8 mouse cellular contexts compared by ENCODE assay signal in the genomic region with DNA sequence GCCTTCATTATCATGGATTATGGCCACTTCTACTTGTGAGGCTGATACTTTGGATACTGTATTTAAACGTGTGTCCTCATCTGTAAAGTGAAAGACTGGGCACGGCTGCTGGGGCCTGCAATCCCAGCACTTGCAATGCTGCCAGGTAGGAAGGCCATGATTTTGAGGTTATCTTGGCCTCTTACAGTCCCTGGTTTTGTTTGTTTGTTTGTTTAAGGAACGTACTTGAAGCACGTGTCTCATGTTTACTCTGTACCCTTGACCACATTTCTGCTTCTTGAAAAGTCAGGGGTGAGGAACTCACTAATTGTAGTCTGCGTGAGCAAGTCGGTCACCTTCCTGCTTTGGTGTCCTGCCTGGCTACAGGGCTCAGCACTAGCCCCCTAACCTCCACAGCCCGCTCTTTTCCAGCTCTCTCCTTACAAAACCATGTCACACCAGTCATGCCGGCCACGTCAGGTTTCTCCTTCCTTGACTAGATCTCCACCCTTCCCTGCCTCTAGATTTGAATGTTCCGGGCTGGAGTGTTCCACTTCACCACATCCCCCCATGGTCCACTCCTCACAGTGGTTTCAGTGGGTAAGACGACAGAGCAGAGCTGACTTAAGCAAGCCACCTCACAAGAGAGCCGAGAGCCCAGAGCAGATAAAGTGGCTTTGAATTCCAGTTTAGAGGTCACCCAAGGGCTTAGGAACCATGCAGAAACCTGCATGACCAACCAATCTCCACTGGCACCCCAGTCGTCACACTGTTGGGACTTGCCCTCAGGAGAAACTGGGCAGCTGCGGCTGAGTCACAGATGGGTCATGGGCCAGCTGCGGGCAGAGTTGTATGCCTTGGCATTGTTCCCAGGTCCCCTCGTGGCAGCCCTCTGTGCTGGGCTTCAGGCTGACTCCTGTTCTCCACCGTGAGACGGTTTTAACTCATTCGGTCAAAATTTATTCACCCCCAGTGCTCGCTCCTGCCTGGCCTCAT. TPM values are rescaled to one million over a fixed set of nuclear protein-coding genes. Genes with fewer than 3 reads are reported as not detected.
DNase-seq lines count a peak whose midpoint lies in the region; ATAC-seq and TF ChIP-seq lines count a peak whose summit lies in the region.

No protein-coding gene starts in this region.

- no peak overlapping the region for H3K4me3 ChIP-seq in heart, adult 2 months
- H3K4me3 ChIP-seq in heart, embryonic 16.5 days (ENCODE audit: low read length), result no peak overlapping the region
- H3K4me3 ChIP-seq in forebrain, embryonic 14.5 days (ENCODE audit: low read depth, low read length), result no peak overlapping the region

- WGBS in heart, adult 2 months, result 50% methylated on average over 20 of the region's 20 CpGs
- WGBS in heart, embryonic 16.5 days, result 42% methylated on average over 20 of the region's 20 CpGs
- 80% methylated on average over 20 of the region's 20 CpGs for WGBS in forebrain, embryonic 14.5 days

- H3K4me1 ChIP-seq in heart, adult 2 months (ENCODE audit: control insufficient read depth, insufficient read depth, low read length), result peaks cover 11% of the 10 kb centered on the region
- peaks cover 43% of the 10 kb centered on the region for H3K4me1 ChIP-seq in heart, embryonic 16.5 days (ENCODE audit: control insufficient read depth, insufficient read depth, low read length)
- peaks cover 13% of the 10 kb centered on the region; the same call in 1 of the 2 replicates for H3K4me1 ChIP-seq in forebrain, embryonic 14.5 days (ENCODE audit: control insufficient read depth, insufficient read depth, low read length)

- no peaks in the 10 kb centered on the region for H3K79me2 ChIP-seq in heart, adult 2 months (replicated peaks; ENCODE audit: control insufficient read depth, insufficient read depth, low read length)

- H3K27me3 ChIP-seq in heart, adult 2 months (ENCODE audit: control insufficient read depth, insufficient read depth, low read length), result no peaks in the 10 kb centered on the region
- H3K27me3 ChIP-seq in heart, embryonic 16.5 days (ENCODE audit: control insufficient read depth, insufficient read depth, low read length), result peaks cover 5% of the 10 kb centered on the region; the same call in 1 of the 2 replicates
- H3K27me3 ChIP-seq in forebrain, embryonic 14.5 days (replicated peaks; ENCODE audit: control insufficient read depth, insufficient read depth, low read length), result no peaks in the 10 kb centered on the region

- peak; percentile 61 for ATAC-seq in heart, embryonic 16.5 days (replicated peaks; ENCODE audit: extremely low read depth, insufficient read depth, low FRiP score)
- ATAC-seq in forebrain, embryonic 14.5 days, result no peak

- intact Hi-C loops in heart, adult 2 months (cut with DNase I), result no loop called here

- TF ChIP-seq EP300 in heart, adult 2 months (IDR thresholded peaks at IDR 0.05; ENCODE audit: insufficient read depth, low read depth, low read length), result no peak

- DNase-seq in heart, adult 2 months, result peak in 1 of 2 experiments; percentile 63
- no peak for DNase-seq in heart, adult 9 months (ENCODE audit: low spot score in 2 of 2)
- peak; percentile 45 for DNase-seq in right cerebral cortex, postnatal 14 days
- no peak for DNase-seq in right cerebral cortex, postnatal 36 days (ENCODE audit: low spot score in 2 of 2)
- peak; percentile 50 for DNase-seq in lung, postnatal 10 days
- no peak for DNase-seq in ovary, postnatal 36 days (ENCODE audit: low spot score)
- DNase-seq in forebrain, embryonic 14.5 days (ENCODE audit: low spot score), result no peak

- peak overlapping the region; percentile 1 for H3K27ac ChIP-seq in heart, adult 2 months
- peak overlapping the region; percentile 77 for H3K27ac ChIP-seq in heart, embryonic 16.5 days (ENCODE audit: low read length)
- H3K27ac ChIP-seq in forebrain, embryonic 14.5 days (ENCODE audit: low read depth, low read length), result no peak overlapping the region

- H3K9ac ChIP-seq in heart, adult 2 months (ENCODE audit: low read depth, low read length), result no peak overlapping the region
- H3K9ac ChIP-seq in heart, embryonic 16.5 days (ENCODE audit: low read length), result peak overlapping the region; percentile 34; the same call in 1 of the 2 replicates
- no peak overlapping the region for H3K9ac ChIP-seq in forebrain, embryonic 14.5 days (ENCODE audit: low read length)

- H3K36me3 ChIP-seq in heart, adult 2 months (ENCODE audit: control insufficient read depth, insufficient read depth, low read length), result no peaks in the 10 kb centered on the region
- peaks cover 3% of the 10 kb centered on the region; the same call in 1 of the 2 replicates for H3K36me3 ChIP-seq in heart, embryonic 16.5 days (ENCODE audit: control insufficient read depth, insufficient read depth)
- peaks cover 37% of the 10 kb centered on the region for H3K36me3 ChIP-seq in forebrain, embryonic 14.5 days (ENCODE audit: control insufficient read depth, insufficient read depth, low read length)

- no peak for TF ChIP-seq POLR2A in heart, adult 2 months (IDR thresholded peaks at IDR 0.05; ENCODE audit: insufficient read depth, low read depth, low read length)

- H3K9me3 ChIP-seq in heart, embryonic 16.5 days (replicated peaks; ENCODE audit: control insufficient read depth, low read length), result 0 out of 2 replicates have a peak, but pooled peaks cover 4% of the 10 kb centered on the region
- no peaks in the 10 kb centered on the region for H3K9me3 ChIP-seq in forebrain, embryonic 14.5 days (replicated peaks; ENCODE audit: control insufficient read depth, low read length)

- H3K4me2 ChIP-seq in heart, embryonic 16.5 days (ENCODE audit: low read depth, low read length), result no peak overlapping the region
- H3K4me2 ChIP-seq in forebrain, embryonic 14.5 days (ENCODE audit: low read length), result no peak overlapping the region

- no peak for TF ChIP-seq CTCF in heart, adult 2 months (IDR thresholded peaks at IDR 0.05)

RNA-seq across cellular contexts. Expression of a gene that starts 37.3 kb away (rescaled TPM):
- total RNA-seq in heart, adult 2 months (2021), result 1 to 10 TPM; 4.4 to 5.8 TPM
- polyA plus RNA-seq in heart, adult 2 months (2012; rRNA removed), result 9.8 and 12.0 TPM in 2 replicates
- 19.3 and 21.5 TPM in 2 replicates for polyA plus RNA-seq in heart, embryonic 16.5 days (2015; fragmentation: Nextera tagmentation; extraction: Ambion mirVana)
- 57.5 and 62.4 TPM in 2 replicates for polyA plus RNA-seq in forebrain, embryonic 14.5 days (2014; fragmentation: Nextera tagmentation; extraction: Ambion mirVana)

Comparison
In these comparisons a context has a peak if more than half of its experiments do, and no peak if none do; other contexts are left out.
1. DNase-seq: peak in right cerebral cortex, postnatal 14 days (single experiment) and lung, postnatal 10 days (single experiment); none in heart, adult 9 months (0 of 2), right cerebral cortex, postnatal 36 days (0 of 2), ovary, postnatal 36 days (single experiment) and forebrain, embryonic 14.5 days (single experiment).